Mouse (Mus musculus) lung, embryonic 14.5 days (tissue): ENCODE measurements around the gene Vpreb1. TPM values are rescaled to one million over a fixed set of nuclear protein-coding genes. Genes with fewer than 3 reads are reported as not detected.
"Not testable (repeated sequence)": the region's sequence is repeated elsewhere in the genome, so short reads cannot be mapped to it uniquely, and the experiment has no call there.

ENCODE experiments used
- ATAC-seq: fragments of 200-750 bp; cut with Nextera tagmentation; 2 replicates; pipeline ENCODE4 v1.8.0; 2017; ENCODE audit warnings: mild to moderate bottlenecking, moderate TSS enrichment, moderate library complexity; ENCODE audit not compliant: insufficient read depth
- DNase-seq: peaks from one replicate; pipeline ENCODE4 v3.0.0-alpha.2; 2015
- H3K27ac ChIP-seq: fragments of 300-500 bp; sonication (generic); 2 replicates; pipeline ENCODE4 v1.5.1; 2014; ENCODE audit warnings: low read depth, mild to moderate bottlenecking, moderate library complexity
- H3K27me3 ChIP-seq: fragments of 300-500 bp; sonication (generic); 2 replicates; pipeline ENCODE4 v1.6.1; 2014; ENCODE audit warnings: low read length, control low read depth; ENCODE audit not compliant: insufficient read depth
- H3K36me3 ChIP-seq: fragments of 300-500 bp; sonication (generic); 2 replicates; pipeline ENCODE4 v1.6.1; 2014; ENCODE audit warnings: control low read depth; ENCODE audit not compliant: insufficient read depth
- H3K4me1 ChIP-seq: fragments of 300-500 bp; sonication (generic); 2 replicates; pipeline ENCODE4 v1.6.1; 2014; ENCODE audit warnings: antibody characterized with exemption, control low read depth; ENCODE audit not compliant: insufficient read depth
- H3K4me2 ChIP-seq: fragments of 300-500 bp; sonication (generic); 2 replicates; pipeline ENCODE4 v1.6.1; 2014; ENCODE audit warnings: mild to moderate bottlenecking
- H3K4me3 ChIP-seq: fragments of 300-500 bp; sonication (generic); 2 replicates; pipeline ENCODE4 v1.5.1; 2014; ENCODE audit warnings: low read depth, low read length
- H3K9ac ChIP-seq: fragments of 300-500 bp; sonication (generic); 2 replicates; pipeline ENCODE4 v1.6.1; 2014
- H3K9me3 ChIP-seq: fragments of 300-500 bp; sonication (generic); 2 replicates; pipeline ENCODE4 v1.6.1; 2016; ENCODE audit warnings: low read depth, low read length, control low read depth
- CTCF ChIP-seq: IDR thresholded peaks from 2 replicates; pipeline ENCODE4 v1.5.1; 2016; ENCODE audit warnings: antibody characterized with exemption, low read depth
- WGBS: fragments of 180-500 bp; shearing (Covaris S2); extraction: QIAGEN DNeasy Blood & Tissue Kit; methylation state at CpG from one replicate; pipeline ENCODE4 v1.1.7; 2014; 5-methylcytosine and 5-hydroxymethylcytosine counted together
- polyA plus RNA-seq: library from polyadenylated mRNA; unstranded; fragments of >200 nt; fragmentation: Nextera tagmentation; extraction: Ambion mirVana; gene quantifications from 2 replicates; pipeline ENCODE4 v1.2.1, GENCODE M21; 2014

Vpreb1 gene
- polyA plus RNA-seq, 1 experiment from 2014 or later = 1.9 TPM

DNA sequence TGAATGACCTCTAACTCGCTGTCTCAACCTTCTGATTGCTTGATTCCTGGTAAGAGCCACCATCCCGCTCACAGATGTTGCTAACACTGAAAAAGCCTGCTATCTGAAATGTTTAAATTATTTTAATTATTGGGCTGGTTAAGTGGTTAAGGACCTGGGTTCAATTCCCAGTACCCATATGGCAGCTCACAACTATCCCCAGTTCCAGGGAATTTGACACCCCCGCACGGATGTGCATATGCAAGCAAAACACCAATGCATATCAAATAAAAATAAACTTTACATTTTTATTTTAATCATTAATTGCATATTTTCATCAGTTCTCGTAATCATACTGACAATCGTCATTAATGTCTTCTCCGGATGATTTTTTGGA lies 414 bp downstream of the Vpreb1 start:
- WGBS = 32% methylated on average over 7 of the region's 7 CpGs
- H3K4me1 ChIP-seq = peaks cover 4% of the 10 kb centered on the region; the same call in 1 of the 2 replicates
- peak overlapping the region; percentile 75 for H3K4me3 ChIP-seq
- H3K9me3 ChIP-seq = no peaks in the 10 kb centered on the region
- H3K9ac ChIP-seq = peak overlapping the region; percentile 93
- no peaks in the 10 kb centered on the region for H3K27me3 ChIP-seq
- DNase-seq = no peak
- ATAC-seq = peak; percentile 47
- no peak for TF ChIP-seq CTCF
- H3K27ac ChIP-seq = peak overlapping the region; percentile 98; the same call in 1 of the 2 replicates
- peak overlapping the region; percentile 83 for H3K4me2 ChIP-seq
- no peaks in the 10 kb centered on the region for H3K36me3 ChIP-seq

DNA sequence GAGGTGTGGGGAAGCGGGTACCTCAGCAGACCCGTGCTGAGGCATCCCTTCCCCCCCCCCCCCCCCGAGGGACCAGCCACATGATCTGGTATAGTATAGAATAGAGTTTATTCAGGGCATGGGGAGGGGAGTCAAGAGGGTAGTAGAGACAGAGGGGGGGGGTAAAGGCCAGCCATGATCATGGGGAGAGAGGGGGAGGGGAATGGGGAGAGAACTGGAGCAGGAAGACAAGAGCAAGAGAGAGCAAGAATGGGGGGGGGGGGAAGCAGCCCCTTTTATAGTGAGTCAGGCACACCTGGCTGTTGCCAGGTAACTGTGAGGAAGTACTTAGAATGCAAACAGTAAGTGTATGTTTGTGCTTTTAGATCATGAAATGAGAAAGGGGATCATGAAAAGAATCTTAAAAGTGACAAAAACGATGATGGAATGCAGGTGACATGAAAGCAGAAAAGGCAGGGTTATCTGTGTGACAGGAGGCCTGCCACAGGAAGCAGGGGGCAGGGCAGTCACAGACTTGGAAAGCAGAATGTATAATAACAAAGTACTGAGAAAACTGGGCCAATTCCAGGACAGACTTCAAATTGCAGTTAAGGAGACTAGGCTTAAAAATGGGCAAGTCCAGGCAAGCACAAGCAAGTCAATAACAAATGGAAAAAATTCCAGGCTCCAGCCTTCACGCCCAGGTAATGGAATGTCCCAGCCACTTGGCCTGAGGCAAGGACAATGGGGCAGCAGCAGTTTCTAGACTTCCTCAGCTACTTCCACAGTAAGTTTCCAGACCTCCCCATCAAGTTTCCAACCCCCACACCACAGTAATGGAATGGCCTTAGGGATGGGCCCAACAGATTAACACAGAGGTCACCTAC lies 4.7 kb downstream of the Vpreb1 start:
- no peaks in the 10 kb centered on the region for H3K27me3 ChIP-seq
- WGBS = 37% methylated on average over 5 of the region's 5 CpGs
- no peak for TF ChIP-seq CTCF
- no peaks in the 10 kb centered on the region for H3K36me3 ChIP-seq
- no peak overlapping the region for H3K4me3 ChIP-seq
- no peaks in the 10 kb centered on the region for H3K4me1 ChIP-seq
- ATAC-seq (no peak), DNase-seq (peak; percentile 37)
- H3K27ac ChIP-seq = peak overlapping the region; percentile 55
- no peaks in the 10 kb centered on the region for H3K9me3 ChIP-seq
- no peak overlapping the region for H3K9ac ChIP-seq
- H3K4me2 ChIP-seq = no peak overlapping the region

DNA sequence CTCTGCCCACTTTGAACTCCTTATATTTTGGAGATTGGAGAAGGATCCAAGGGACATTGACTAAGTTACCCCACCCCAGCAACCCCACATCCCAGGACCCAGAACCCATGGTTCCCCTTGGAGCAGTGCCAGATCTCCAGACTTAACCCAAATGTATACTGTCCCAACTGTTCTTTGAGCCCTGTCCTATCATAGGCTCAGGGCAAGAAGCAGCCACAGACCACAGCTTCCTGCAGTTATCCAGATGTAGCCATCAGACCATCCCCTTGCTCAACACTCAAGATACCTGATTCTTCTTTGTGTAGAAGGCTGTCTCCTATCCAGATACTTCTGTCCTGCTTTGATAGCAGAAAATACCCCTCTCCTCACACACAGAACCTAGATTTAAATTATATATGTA lies 5.4 kb downstream of the Vpreb1 start:
- Histone ChIP-seq H3K9ac (no peak overlapping the region), H3K4me3 (no peak overlapping the region), H3K9me3 (no peaks in the 10 kb centered on the region), H3K27ac (no peak overlapping the region), H3K4me2 (no peak overlapping the region), H3K4me1 (no peaks in the 10 kb centered on the region), H3K36me3 (no peaks in the 10 kb centered on the region), H3K27me3 (no peaks in the 10 kb centered on the region)
- TF ChIP-seq CTCF = no peak
- no peak for DNase-seq
- no peak for ATAC-seq

DNA sequence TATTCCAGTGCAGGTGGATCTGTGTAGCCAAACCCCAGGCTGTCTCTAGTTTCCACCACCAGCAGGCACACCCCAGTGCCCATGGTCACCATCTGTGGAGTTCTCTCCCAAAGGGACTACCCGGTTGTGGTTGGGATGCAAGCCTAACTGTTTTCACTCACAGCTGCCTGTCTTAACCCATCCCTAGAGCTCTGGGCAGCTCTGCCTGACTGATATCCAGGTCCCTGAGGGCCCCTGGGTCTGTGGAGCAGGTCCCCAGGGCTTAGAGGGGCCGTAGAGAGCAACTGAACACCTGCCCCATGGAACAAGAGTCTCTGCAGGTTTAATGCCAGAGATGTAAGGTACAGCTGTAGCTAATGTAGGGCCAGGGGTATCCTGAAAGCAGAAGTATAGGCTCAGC lies 6.7 kb downstream of the Vpreb1 start, which contains the start of gene Igll1:
Gene Igll1 (minus strand): TSS at position 8 of the 400 bp plus-strand sequence.
- Histone ChIP-seq H3K4me2 (no peak within 1 kb of the TSS), H3K27me3 (no peaks in the 10 kb centered on the region), H3K9ac (no peak within 1 kb of the TSS), H3K4me1 (no peaks in the 10 kb centered on the region), H3K36me3 (no peaks in the 10 kb centered on the region), H3K27ac (no peak within 1 kb of the TSS), H3K4me3 (no peak within 1 kb of the TSS), H3K9me3 (no peaks in the 10 kb centered on the region)
- WGBS = 80% methylated on average over 2 of the region's 2 CpGs
- no peak for DNase-seq
- TF ChIP-seq CTCF = no peak
- no peak for ATAC-seq

DNA sequence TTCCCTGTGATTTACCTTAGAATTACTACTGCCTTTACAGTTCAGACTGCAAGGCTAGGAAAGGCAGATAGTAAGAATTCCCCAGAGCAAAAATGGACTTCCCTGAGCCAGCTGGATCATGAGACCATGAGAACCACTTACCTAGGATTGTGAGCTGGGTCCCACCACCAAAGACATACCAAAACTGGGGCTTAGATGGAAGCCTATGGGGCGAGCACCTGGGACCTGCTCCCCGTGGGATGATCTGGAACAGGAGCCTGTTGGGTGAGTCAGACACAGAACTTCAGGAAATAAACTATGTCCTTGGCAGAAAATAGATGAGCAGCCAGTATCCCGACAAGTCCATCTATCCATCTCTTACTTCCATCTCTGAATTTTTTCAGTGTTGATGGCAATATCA lies 8.4 kb downstream of the Vpreb1 start:
- no peak for TF ChIP-seq CTCF

DNA sequence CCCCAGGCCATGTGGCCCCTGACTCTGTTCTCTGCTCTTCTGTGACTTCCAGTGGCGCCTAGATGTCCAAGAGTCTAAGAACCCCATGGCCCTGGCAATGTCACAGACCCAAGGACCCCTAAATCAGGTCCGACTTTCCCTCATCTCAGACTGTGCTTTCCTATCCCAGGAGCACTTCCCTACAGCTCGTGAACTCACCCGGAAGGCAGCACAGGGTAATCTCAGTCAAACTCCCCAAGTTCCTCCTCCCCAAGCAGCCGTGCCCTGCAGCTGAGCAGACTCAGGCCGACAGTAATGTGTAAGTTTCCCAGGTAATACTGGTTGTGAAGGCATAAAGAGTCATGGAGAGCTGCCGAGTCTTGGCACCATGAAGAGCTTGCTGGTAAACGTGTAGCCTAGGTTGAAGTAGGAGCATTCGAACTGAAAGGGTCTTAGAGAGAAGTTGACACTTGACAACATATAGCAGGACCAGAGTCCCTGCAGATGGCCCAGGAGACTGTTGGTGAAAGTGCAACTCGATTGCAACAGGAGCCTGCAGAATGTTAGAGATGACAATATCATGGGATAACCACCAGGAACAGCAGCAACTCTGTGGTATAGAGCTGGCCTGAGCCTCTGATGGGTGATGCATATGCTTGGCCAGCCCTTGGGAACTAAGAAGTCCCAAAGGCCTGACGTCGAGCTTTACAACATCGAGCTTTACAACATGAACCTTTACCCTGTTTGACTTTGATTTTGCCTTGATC lies 13.7 kb downstream of the Vpreb1 start:
- Histone ChIP-seq H3K9ac (no peak overlapping the region), H3K36me3 (no peaks in the 10 kb centered on the region), H3K27ac (no peak overlapping the region), H3K9me3 (no peaks in the 10 kb centered on the region), H3K4me1 (no peaks in the 10 kb centered on the region), H3K27me3 (no peaks in the 10 kb centered on the region), H3K4me3 (no peak overlapping the region), H3K4me2 (no peak overlapping the region)
- no peak for DNase-seq
- no peak for TF ChIP-seq CTCF
- ATAC-seq = no peak
- whole genome bisulfite sequencing = 71% methylated on average over 13 of the region's 13 CpGs

More for the DNA sequence above, 8.4 kb downstream of the Vpreb1 start:
- ATAC-seq (no peak), DNase-seq (no peak)
- Histone ChIP-seq H3K9me3 (no peaks in the 10 kb centered on the region), H3K27me3 (no peaks in the 10 kb centered on the region), H3K27ac (no peak overlapping the region), H3K4me1 (no peaks in the 10 kb centered on the region), H3K9ac (no peak overlapping the region), H3K36me3 (no peaks in the 10 kb centered on the region), H3K4me3 (no peak overlapping the region), H3K4me2 (no peak overlapping the region)
- 65% methylated on average over 3 of the region's 3 CpGs for WGBS

DNA sequence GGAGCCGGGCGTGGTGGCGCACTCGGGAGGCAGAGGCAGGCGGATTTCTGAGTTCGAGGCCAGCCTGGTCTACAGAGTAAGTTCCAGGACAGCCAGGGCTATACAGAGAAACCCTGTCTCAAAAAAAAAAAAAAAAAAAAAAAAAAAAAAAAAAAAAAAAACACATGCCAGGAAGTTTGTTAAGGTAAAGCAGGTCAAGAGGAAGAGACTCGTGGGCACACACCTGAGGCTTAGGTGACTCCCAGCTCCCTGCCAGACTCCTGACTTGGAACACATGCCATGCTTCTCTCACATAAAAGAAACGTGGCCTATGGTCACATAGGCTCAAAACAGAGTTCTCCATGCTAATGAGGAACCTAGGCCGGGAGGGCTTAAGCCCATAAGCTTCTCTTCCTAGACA lies 14.6 kb downstream of the Vpreb1 start:
- H3K27ac ChIP-seq, H3K4me3 ChIP-seq, H3K4me2 ChIP-seq, H3K9ac ChIP-seq, H3K36me3 ChIP-seq, DNase-seq, H3K4me1 ChIP-seq, H3K9me3 ChIP-seq, ATAC-seq, H3K27me3 ChIP-seq: not testable (repeated sequence)
- WGBS = 80% methylated on average over 9 of the region's 9 CpGs
